In the genomic region with DNA sequence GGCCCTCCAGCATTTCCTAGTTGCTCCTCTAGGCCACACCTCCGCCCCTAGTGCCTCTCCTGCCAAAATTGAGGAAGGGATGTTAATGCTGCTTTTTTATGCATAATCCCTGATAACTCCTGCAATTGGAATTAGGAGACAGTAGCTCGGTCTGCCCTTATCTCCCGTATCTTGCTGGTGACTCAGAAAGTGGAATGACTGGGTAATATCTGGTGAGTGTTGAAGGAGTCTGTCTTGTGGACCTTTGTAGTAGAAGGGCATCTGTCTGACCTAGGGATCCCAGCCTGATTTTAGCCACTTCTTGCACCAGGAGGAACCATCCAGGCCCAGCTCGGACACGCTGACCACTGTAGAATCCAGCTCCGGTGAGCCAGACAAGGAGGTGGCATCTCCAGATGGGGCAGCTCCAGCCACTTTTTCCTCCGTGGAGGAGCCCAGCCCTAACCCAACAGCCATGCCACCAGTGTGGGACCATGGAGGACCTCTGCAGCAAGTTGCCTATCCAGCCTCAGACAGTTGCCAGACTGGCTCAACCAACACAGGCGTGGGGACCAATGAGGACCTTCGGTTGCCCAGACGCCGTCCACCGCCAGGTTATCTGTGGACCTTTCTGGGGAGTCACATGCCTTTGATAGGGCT, we compare ENCODE assay signal across 8 mouse cellular contexts. TPM values are rescaled to one million over a fixed set of nuclear protein-coding genes. Genes with fewer than 3 reads are reported as not detected.
DNase-seq lines count a peak whose midpoint lies in the region; ATAC-seq and TF ChIP-seq lines count a peak whose summit lies in the region.

No protein-coding gene starts in this region.

- intact Hi-C loops in heart, postnatal 14 days (cut with DNase I): no loop called here

- peak overlapping the region; percentile 80 for H3K4me3 ChIP-seq in heart, embryonic 12.5 days
- peak overlapping the region; percentile 85 for H3K4me3 ChIP-seq in E14TG2a.4 (replicated peaks; ENCODE audit: low read length)
- H3K4me3 ChIP-seq in embryonic fibroblast, embryonic 13.5 days (ENCODE audit: insufficient read depth, low read length): peak overlapping the region; percentile 40
- peak overlapping the region; percentile 59 for H3K4me3 ChIP-seq in limb, embryonic 11.5 days (ENCODE audit: low read depth, low read length)
- H3K4me3 ChIP-seq in small intestine, adult 2 months (ENCODE audit: low read depth, low read length): peak overlapping the region; percentile 75

- peak overlapping the region; percentile 98 for H3K27ac ChIP-seq in heart, embryonic 12.5 days (ENCODE audit: poor library complexity, severe bottlenecking)
- H3K27ac ChIP-seq in embryonic fibroblast, embryonic 13.5 days (ENCODE audit: insufficient read depth, low read length): peak overlapping the region; percentile 72
- H3K27ac ChIP-seq in limb, embryonic 11.5 days (replicated peaks; ENCODE audit: low read depth, low read length): peak overlapping the region; percentile 95
- H3K27ac ChIP-seq in small intestine, adult 2 months (ENCODE audit: insufficient read depth, low read depth, low read length): peak overlapping the region; percentile 35; the same call in 1 of the 2 replicates

- H3K9me3 ChIP-seq in heart, embryonic 12.5 days (replicated peaks): no peaks in the 10 kb centered on the region
- H3K9me3 ChIP-seq in E14TG2a.4 (ENCODE audit: low read length): peaks cover 35% of the 10 kb centered on the region
- H3K9me3 ChIP-seq in limb, embryonic 11.5 days (ENCODE audit: control insufficient read depth, low read length): no peaks in the 10 kb centered on the region

- TF ChIP-seq POLR2A in embryonic fibroblast, embryonic 13.5 days (IDR thresholded peaks at IDR 0.05; ENCODE audit: low read depth, low read length): no peak; the same call in 1 of the 2 replicates
- no peak for TF ChIP-seq POLR2A in small intestine, adult 2 months (IDR thresholded peaks at IDR 0.05; ENCODE audit: low read depth, low read length)

- TF ChIP-seq CTCF in E14TG2a.4 (conservative IDR thresholded peaks at IDR 0.05; ENCODE audit: low read length): no peak
- no peak for TF ChIP-seq CTCF in embryonic fibroblast, embryonic 13.5 days (IDR thresholded peaks at IDR 0.05; ENCODE audit: borderline replicate concordance, insufficient read depth, low read length)
- TF ChIP-seq CTCF in small intestine, adult 2 months (IDR thresholded peaks at IDR 0.05; ENCODE audit: extremely low read depth, insufficient read length, insufficient replicate concordance, low read depth, low read length): no peak

- H3K36me3 ChIP-seq in heart, embryonic 12.5 days: peaks cover 38% of the 10 kb centered on the region
- peaks cover 43% of the 10 kb centered on the region for H3K36me3 ChIP-seq in E14TG2a.4 (ENCODE audit: insufficient read depth, low read length)
- peaks cover 3% of the 10 kb centered on the region; the same call in 1 of the 2 replicates for H3K36me3 ChIP-seq in limb, embryonic 11.5 days (ENCODE audit: control insufficient read depth, insufficient read depth, low read length)
- H3K36me3 ChIP-seq in small intestine, adult 2 months (ENCODE audit: control insufficient read depth, insufficient read depth, low read length): peaks cover 7% of the 10 kb centered on the region; the same call in 1 of the 2 replicates

- no peaks in the 10 kb centered on the region for H3K27me3 ChIP-seq in heart, embryonic 12.5 days (replicated peaks)
- no peaks in the 10 kb centered on the region for H3K27me3 ChIP-seq in E14TG2a.4 (ENCODE audit: insufficient read depth, low read length)
- H3K27me3 ChIP-seq in limb, embryonic 11.5 days (ENCODE audit: control insufficient read depth, insufficient read depth, low read length): no peaks in the 10 kb centered on the region
- H3K27me3 ChIP-seq in small intestine, adult 2 months (ENCODE audit: control insufficient read depth, insufficient read depth, low read length): no peaks in the 10 kb centered on the region

- H3K4me1 ChIP-seq in heart, embryonic 12.5 days (replicated peaks): peaks cover 17% of the 10 kb centered on the region
- peaks cover 29% of the 10 kb centered on the region for H3K4me1 ChIP-seq in E14TG2a.4 (replicated peaks; ENCODE audit: low read depth, low read length)
- no peaks in the 10 kb centered on the region for H3K4me1 ChIP-seq in embryonic fibroblast, embryonic 13.5 days (ENCODE audit: control insufficient read depth, insufficient read depth, low read length)
- peaks cover 6% of the 10 kb centered on the region; the same call in 1 of the 2 replicates for H3K4me1 ChIP-seq in limb, embryonic 11.5 days (ENCODE audit: control insufficient read depth, insufficient read depth, low read length)
- H3K4me1 ChIP-seq in small intestine, adult 2 months (ENCODE audit: control insufficient read depth, insufficient read depth, insufficient read length, low read length): peaks cover 4% of the 10 kb centered on the region

- H3K9ac ChIP-seq in heart, embryonic 12.5 days: peak overlapping the region; percentile 84
- peak overlapping the region; percentile 92 for H3K9ac ChIP-seq in limb, embryonic 11.5 days (ENCODE audit: low read length)

- peak; percentile 59 for ATAC-seq in heart, embryonic 12.5 days (ENCODE audit: insufficient number of reproducible peaks, low FRiP score)
- ATAC-seq in limb, embryonic 11.5 days (ENCODE audit: insufficient number of reproducible peaks, low FRiP score, low TSS enrichment, low read depth): peak; percentile 8; the same call in 1 of the 2 replicates
- no peak for ATAC-seq in monocyte, adult 5-6 weeks (replicated peaks; ENCODE audit: insufficient number of reproducible peaks, low FRiP score, low TSS enrichment, poor library complexity, severe bottlenecking)

- no peak for DNase-seq in heart, postnatal 14 days
- DNase-seq in limb, embryonic 11.5 days (ENCODE audit: low spot score): no peak
- DNase-seq in gastrocnemius, adult 8-10 months (ENCODE audit: low spot score in 2 of 2): no peak

- peak overlapping the region; percentile 74 for H3K4me2 ChIP-seq in heart, embryonic 12.5 days
- H3K4me2 ChIP-seq in limb, embryonic 11.5 days (ENCODE audit: low read depth, severe bottlenecking): peak overlapping the region; percentile 73

- WGBS in heart, embryonic 12.5 days: 51% methylated on average over 12 of the region's 12 CpGs
- 72% methylated on average over 12 of the region's 12 CpGs for WGBS in limb, embryonic 11.5 days
- 62% methylated on average over 12 of the region's 12 CpGs for WGBS in small intestine, adult 2 months

RNA-seq across cellular contexts. Expression of a gene that starts 0.7 kb away (rescaled TPM):
- polyA plus RNA-seq in heart, embryonic 12.5 days (2016; fragmentation: Nextera tagmentation; extraction: Ambion mirVana): 31.6 and 32.4 TPM in 2 replicates
- total RNA-seq in heart, postnatal 14 days (2021): 10 to 100 TPM; 12.8 to 15.5 TPM
- 34.1 and 40.4 TPM in 2 replicates for polyA plus RNA-seq in embryonic fibroblast, embryonic 13.5 days (2011; ENCODE audit: insufficient read length, low read depth, missing spikeins)
- polyA plus RNA-seq in limb, embryonic 11.5 days (2014; fragmentation: Nextera tagmentation; extraction: Ambion mirVana): 72.9 and 75.7 TPM in 2 replicates
- 20.0 and 33.1 TPM in 2 replicates for polyA plus RNA-seq in small intestine, adult 2 months (2012; rRNA removed)
- total RNA-seq in gastrocnemius, adult 8-10 months (2022): 1 to 10 TPM; 4.7 to 8.6 (median 6.3) TPM
- 7.8 to 17.3 TPM (median 8.7 TPM) in 3 replicates for total RNA-seq in monocyte, adult 5-6 weeks (2017)

RNA-seq across cellular contexts. Expression of a gene that starts 8.2 kb away (rescaled TPM):
- 0.14 and 0.67 TPM in 2 replicates for polyA plus RNA-seq in heart, embryonic 12.5 days (2016; fragmentation: Nextera tagmentation; extraction: Ambion mirVana)
- total RNA-seq in heart, postnatal 14 days (2021): under 1 TPM; 0.24 to 0.39 TPM
- polyA plus RNA-seq in embryonic fibroblast, embryonic 13.5 days (2011; ENCODE audit: insufficient read length, low read depth, missing spikeins): not detected in 2 replicates
- polyA plus RNA-seq in limb, embryonic 11.5 days (2014; fragmentation: Nextera tagmentation; extraction: Ambion mirVana): 0.67 and 0.84 TPM in 2 replicates
- polyA plus RNA-seq in small intestine, adult 2 months (2012; rRNA removed): 0.60 and 1.3 TPM in 2 replicates
- under 1 TPM in 2 of 4 experiments, not detected in 2; 0.15 to 0.24 TPM for total RNA-seq in gastrocnemius, adult 8-10 months (2022)
- total RNA-seq in monocyte, adult 5-6 weeks (2017): 5.0 to 7.9 TPM in 2 of 3 replicates, not detected in the other

RNA-seq across cellular contexts. Expression of a gene that starts 57.1 kb away (rescaled TPM):
- 257 and 259 TPM in 2 replicates for polyA plus RNA-seq in heart, embryonic 12.5 days (2016; fragmentation: Nextera tagmentation; extraction: Ambion mirVana)
- 100 to 1,000 TPM; 101 to 111 TPM for total RNA-seq in heart, postnatal 14 days (2021)
- 367 and 434 TPM in 2 replicates for polyA plus RNA-seq in embryonic fibroblast, embryonic 13.5 days (2011; ENCODE audit: insufficient read length, low read depth, missing spikeins)
- polyA plus RNA-seq in limb, embryonic 11.5 days (2014; fragmentation: Nextera tagmentation; extraction: Ambion mirVana): 644 and 689 TPM in 2 replicates
- polyA plus RNA-seq in small intestine, adult 2 months (2012; rRNA removed): 54.5 and 91.7 TPM in 2 replicates
- total RNA-seq in gastrocnemius, adult 8-10 months (2022): 10 to 100 TPM; 37.6 to 69.2 (median 57.2) TPM
- total RNA-seq in monocyte, adult 5-6 weeks (2017): 275 to 423 TPM (median 304 TPM) in 3 replicates

Comparison
In these comparisons a context has a peak if more than half of its experiments do, and no peak if none do; other contexts are left out.
1. H3K27ac ChIP-seq: peak in every context shown above with its lines; median percentile 98 in heart, embryonic 12.5 days; 95 in limb, embryonic 11.5 days; 72 in embryonic fibroblast, embryonic 13.5 days; 35 in small intestine, adult 2 months.